Mouse (Mus musculus) testis, adult 2 months (tissue): ENCODE data around the gene Uggt1.

ENCODE experiments used
- CTCF ChIP-seq: fragments of 200-500 bp; IDR thresholded peaks from 2 replicates; pipeline ENCODE4 v1.5.1; 2012; ENCODE audit warnings: low read depth, mild to moderate bottlenecking, inconsistent platforms, low read length, moderate library complexity; ENCODE audit not compliant: control insufficient read depth, insufficient read depth, insufficient replicate concordance
- POLR2A ChIP-seq: fragments of 200-500 bp; IDR thresholded peaks from 2 replicates; pipeline ENCODE4 v1.6.1; 2012; ENCODE audit warnings: low read depth, mild to moderate bottlenecking, inconsistent platforms, low read length, moderate library complexity; ENCODE audit not compliant: control insufficient read depth

GRCm38 (mm10) chr1:36263833-36264488 lies 19.4 kb upstream of the Uggt1 start:
- TF ChIP-seq CTCF (no peak), POLR2A (no peak)
